Mouse (Mus musculus): ENCODE data around the gene 1700025G04Rik. TPM values are rescaled to one million over a fixed set of nuclear protein-coding genes. Genes with fewer than 3 reads are reported as not detected.

1700025G04Rik gene
- 0.29 to 0.72 TPM (median 0.33 TPM) in 3 of 4 replicates, not detected in the other for total RNA-seq (2023)

DNA sequence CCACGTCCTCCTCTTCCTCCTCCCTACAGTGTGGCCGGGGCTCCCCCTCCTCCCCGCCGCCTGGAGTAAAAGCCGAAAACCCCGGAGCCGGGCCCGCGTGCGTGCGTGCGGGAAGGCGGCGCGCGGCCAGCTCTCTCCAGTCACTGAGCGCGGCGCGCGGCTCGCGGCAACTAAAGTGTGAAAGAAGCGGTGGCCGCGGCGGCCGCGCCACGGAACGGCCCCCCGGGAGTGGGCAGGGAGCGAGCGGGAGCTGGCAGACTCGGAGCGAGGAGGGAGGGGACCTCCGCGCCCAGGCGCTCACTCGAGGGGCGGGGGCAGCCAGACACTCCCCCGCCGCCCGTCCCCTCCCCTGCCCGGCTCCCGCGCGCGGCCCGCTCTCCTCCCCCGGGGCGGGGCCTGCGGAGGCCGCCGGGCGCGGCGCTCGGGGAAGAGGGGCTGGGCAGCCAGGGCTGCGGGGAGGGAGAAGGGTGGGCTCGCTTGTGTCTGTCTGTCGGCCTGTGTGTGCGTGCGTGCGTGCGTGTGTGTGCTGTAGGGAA is at the start of gene 1700025G04Rik:
Gene 1700025G04Rik (minus strand): TSS at position 108 of the 536 bp plus-strand sequence.

